Mouse (Mus musculus) Muller cell, postnatal 12 days (primary cell): Measurements from ENCODE around the gene Slc39a11.

Experiments
- DNase-seq: peaks from one replicate; pipeline ENCODE4 v3.0.0-alpha.2; 2015; ENCODE audit errors: inconsistent ontology term

Slc39a11 gene

DNA sequence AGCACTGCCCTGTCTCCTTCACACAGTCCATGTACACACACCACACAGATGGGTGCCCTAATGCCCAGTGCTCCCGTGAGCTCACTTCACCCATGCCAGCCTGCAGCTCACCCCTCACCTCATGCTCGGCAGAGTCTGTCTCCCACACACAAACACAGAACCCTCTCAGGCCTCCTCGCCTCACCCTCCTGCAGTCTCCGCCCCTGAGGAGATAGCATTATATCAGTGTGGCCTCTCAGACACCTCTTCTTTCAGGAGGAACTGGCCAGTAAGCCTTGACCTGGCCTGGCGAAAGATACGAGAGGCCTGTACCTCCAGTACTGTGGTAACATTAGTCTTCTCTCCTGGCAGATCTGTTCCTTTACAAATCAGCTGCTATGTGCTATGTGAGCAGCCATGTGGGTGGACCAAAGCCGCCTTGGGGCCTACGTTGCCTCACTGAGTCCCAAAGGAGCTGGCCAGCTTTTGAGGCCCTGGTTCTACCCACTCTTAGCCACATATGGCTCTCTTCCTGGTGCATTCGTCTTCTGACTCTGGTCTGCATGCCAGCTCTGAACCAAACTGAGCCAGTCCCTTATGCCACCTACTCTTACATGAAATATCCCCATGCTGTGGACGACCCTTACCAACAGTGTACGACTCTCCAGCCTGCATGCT, 138.8 kb downstream of the Slc39a11 start:
- DNase-seq = no peak

DNA sequence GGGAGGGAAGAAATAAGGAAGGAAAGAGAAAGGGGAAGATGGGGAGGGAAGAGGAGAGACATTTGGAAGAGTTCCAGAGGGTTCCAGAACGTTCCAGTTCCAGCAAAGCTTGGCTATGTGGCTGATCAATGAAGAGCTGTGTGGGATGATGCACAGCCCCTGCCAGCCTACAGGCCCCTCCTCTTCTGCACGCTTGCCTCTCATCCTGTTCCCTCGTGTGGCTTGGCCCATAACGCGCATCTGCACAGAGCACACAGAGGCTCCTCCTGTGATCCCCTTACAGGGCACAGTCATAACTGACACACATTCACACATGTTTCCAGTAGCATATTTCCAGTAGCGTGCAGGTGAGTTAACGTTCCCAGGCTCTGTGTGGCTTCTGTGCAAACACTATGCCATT, 139.6 kb downstream of the Slc39a11 start:
- no peak for DNase-seq

DNA sequence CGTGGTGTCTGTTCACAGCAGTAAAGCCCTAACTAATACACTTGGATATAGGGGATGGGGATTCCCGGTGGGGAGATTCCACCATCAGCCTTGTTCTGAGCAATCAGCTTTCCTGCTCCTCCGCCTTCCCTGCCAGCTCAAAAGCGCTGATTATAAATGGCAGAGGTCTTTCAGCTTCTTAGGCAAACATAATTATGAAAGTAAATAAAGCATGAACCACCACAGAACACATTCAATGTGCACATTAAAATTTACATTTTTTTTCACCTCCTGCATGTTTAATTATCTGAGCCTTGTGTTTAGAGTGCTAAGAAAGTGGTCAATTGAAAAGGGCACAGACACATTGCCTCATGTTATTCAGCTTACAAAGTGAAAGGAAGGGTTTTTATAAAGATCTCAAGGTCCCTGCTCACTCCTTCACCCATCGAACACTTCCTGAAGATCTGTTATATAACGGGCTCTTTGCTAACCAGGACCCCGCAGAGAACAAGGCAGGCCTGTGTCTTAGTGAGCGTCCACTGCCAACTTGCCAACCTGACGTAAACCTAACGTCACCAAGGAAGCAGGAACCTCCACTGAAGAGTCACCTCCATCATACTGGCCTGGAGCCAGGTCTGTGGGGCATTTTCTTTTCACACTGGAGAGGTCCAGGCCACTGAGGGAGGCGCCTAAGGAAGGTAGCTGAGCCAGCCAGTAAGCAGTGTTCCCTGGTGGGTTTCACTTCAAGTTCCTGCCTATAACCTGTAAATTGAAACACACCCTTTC, 142.0 kb downstream of the Slc39a11 start:
- DNase-seq = peak; percentile 46

DNA sequence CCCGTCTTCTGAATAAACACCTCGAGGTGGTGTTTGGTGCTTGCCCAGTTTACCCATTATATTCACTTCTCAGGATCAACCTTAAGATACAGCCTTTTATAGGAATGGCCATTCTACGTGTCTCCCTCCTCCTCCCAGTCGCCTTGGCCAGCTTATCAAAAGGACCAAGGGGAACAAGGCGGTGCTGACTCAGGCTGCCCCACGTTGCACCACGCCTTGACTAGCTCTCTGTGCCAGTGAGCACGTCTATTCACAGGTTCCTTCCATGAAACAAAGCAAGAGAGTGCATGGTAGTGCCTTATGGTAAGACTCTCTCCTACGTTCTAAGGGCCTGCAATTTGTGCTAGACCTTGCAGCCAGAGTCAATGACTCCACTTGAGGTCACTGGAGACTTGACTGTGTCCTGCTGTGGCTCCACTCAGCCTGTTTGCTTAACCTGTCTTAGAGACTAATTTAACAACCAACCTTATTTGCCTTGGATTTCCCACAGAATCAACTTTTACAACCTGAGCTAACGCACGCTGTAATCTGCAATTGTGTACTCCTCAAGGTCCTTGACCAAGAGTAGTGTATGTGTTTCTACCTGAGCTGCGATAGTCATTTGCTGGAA, 144.2 kb downstream of the Slc39a11 start:
- no peak for DNase-seq

DNA sequence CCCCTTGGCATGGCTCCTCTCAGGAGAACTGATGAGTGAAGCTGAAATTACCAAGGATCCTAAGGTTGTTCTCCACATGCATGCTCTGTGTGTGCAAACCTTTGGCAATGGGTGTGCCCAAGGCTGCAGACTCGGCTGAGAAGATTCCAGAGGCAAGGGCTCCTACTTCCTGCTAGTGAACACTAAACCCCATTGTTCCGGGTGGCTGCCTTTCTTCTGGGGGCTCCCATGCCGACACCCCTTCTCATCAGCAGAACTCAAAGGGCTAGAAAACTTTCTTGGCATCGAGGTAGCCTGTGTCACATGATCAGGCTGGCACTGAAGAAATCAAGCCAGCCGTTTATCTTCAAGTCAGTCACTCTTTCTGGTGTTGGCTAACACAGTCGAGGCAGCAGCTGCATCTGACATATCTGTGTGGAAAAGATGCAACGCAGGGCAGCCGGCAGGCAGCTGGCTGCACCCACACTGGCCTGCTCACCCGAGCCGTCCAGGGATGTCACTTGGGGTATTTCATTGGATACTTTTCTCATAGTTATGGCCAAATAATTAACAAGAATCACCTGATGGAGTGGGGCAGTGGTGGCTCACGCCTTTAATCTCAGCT, 145.3 kb downstream of the Slc39a11 start:
- DNase-seq = no peak

DNA sequence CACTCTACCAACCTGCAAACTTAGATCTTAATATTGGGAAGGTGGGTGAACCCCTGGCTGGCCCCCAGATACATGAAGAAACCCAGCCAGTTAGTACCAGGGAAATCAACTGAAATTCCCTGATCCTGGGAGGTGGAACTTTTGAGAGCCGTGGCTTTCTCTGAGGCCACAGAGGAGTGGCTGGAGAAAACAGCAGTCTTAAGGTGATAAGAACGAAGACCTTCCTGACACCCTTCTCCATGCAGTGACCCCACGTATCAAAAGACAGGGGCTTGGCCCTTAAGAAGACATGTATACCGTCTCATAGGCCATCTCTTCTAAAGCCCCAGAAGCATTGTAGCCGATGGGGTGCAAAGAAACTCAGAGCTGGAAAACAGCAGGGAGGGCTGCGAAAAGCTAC, 146.9 kb downstream of the Slc39a11 start:
- DNase-seq = no peak

DNA sequence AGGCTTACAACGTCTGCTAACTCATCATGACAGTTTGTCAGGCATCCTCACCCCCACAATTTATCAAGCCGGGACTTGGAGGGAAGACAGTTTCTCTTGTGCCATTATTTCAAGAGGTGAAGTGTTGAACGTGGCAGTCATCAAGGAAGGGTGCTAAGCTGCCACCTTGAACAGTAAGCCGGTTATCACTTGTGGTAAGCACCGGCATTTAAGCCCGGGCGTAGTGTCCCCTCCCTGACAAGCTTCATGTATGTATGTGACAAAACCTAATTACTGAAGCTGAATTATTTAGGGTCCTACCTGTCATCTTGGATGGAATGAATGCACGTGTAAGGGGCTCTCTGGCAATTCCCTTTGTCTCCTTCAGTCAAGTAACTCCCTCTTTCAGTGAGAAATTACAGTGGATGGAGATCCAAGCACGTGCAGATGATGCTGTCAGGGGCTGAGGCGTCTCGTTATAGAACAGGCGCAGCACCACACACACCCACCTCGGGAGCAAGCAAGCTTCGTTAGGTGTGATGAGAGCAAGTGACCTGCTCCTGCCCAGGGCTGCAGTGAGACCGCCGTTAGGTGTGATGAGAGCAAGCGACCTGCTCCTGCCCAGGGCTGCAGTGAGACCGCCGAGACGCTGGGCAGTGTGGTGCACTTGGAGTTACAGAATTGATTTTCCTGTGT, 149.1 kb downstream of the Slc39a11 start:
- no peak for DNase-seq

DNA sequence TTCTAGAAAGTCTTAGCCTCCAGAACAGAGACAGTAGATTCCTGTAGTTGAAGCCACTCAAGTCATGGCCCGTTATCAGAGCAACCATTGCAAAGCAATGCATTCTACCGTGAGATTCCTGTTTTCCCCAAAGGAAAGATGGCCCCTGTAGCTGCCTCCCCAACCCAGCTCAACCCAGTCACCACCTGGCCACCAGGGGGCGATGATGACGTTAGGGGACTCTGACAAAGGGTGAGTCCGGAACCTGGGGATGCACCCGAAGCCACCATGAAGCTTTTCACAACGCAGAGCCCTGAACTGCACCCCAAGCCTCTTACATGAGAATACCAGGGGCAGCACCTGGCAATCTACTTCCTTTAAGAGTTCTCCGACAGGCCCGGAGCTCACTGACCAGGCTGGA, 151.0 kb downstream of the Slc39a11 start:
- DNase-seq = peak; percentile 12

DNA sequence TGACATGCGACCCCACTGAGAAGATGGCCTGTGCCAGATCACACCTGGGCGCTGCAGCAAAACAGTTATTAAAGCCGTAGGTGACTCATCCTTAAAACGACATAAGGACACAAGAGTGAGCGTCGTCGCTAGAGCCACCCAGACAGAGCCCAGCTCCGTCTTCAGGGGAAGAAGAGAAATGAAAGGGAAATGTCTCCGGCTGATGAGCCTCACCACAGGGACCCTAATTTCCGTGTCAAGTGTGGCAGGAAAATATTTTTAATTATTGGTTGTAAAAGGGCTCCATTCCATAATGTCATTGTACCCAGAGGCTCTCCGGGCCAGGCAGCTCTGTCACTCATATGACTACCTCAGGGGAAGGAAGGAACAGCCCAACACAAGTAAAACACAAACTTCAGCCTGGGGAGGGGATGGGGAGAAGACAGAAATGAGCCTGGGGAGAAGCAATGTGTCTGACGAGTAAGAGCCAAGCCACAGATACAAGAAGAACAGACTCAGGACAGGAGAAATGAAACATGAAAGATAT, 155.8 kb downstream of the Slc39a11 start:
- no peak for DNase-seq

DNA sequence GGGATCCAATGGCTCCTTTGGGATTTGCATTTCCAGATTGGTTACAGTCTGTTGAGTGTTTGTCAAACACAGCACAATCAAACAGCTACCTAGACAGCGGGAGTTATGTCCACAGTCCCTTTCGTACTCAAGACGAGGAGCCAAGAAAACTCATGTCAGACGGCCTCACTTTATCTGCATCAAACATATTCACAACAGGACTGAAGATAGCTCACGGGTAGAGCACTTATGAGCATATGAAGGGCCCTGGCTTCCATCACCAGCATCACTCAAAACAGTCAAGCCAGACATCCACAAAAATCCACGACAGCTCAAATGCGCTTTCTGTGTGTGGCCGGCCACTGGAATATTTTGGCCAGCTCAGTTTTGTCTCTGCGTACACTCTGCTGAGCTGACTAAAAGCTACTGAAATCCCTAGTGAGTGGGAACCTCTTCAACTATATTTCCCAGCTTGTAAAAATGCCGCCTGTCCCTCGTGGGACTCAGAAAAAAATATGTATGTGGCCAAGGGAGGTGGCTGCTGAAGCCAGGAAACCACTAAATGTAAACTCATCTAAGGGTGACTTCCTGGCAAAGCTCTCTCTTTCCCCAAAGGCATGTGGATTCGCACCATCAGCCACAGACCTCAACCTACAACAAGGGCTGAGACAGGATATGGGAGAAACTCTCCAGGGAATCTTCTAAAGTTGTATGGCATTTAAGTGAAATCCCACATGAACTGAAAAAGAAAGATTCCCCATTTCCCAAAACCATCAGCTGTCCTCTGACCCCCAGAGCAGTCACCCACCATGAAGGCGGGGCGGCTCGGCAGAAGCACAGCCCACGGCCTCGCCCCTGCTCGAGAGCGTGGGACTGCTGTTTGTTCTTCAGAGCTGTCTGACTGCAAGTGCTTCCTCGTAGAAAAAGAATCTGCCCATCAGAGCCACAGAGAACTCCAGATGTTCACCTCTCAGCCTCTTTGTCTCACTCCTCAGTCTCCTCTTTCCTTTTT, 159.1 kb downstream of the Slc39a11 start:
- DNase-seq = no peak

DNA sequence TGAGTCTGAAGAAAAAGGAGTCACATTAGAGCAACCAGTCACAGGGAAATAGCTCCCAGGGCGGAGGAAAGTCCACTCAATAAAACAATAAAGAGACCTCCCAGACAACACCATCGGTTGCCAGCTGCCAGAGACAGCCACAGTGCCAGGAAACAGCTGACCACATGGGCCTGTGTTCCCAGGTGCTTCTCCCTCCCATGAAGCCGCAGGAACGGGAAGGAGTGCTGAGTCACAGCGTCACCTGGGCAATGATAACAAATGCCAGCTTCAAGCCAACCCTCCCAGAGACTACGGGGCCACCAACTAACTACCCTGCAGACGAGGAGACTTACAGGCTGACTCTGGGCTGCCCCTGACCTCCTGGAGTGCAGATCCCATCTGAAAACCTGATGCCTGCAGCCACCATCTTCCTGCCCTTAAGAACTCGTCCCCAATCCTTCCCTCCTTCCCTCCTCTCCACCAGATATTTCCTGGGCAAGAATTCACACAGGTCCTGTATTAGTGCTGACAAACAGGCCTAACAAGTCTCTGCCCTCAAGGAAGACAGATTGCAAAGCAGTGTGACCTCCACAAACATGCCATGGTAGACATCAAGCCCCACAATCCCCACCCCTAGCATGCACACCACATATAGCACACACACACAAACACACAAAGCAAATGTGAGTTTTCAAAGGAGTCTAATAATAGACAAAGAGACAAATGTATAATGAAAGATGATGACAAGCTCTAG, 162.1 kb downstream of the Slc39a11 start:
- no peak for DNase-seq

DNA sequence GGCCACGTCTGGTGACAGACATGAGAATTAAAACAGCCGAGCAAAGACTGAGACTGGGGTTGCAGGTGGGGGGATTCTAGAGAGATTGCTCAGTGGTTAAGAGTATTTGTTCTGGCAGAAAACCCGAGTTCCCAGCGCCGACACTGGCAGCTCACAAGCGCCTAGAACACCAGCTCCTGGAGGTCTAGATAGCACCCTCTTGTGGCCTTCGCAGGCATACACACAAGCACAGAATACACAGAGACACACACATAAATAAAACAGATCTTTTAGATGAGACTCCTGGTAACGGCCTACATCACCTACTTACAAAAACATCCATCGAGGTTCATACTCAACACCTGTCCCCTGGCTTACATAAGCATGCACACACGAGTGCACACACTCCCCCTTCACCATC, 165.8 kb downstream of the Slc39a11 start:
- DNase-seq = no peak

DNA sequence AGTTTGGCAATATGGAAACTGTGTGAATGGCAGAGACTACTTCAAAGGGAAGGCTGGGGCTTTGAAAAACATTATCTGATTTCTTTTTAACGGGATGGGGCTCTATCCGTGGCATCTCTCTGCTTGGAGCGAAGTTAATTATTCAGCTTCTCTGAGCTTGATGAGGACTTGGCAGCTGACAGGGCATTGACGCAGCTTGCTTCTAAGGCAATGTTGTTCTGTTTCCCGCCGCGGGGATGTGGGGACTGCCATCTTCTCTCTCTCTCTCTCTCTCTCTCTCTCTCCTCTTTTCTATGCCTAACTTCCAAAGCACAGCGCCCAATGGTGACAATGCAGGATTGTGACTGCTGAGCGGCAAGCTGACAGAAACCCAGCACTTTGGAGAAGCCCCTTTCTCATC, 172.3 kb downstream of the Slc39a11 start:
- peak; percentile 7 for DNase-seq

DNA sequence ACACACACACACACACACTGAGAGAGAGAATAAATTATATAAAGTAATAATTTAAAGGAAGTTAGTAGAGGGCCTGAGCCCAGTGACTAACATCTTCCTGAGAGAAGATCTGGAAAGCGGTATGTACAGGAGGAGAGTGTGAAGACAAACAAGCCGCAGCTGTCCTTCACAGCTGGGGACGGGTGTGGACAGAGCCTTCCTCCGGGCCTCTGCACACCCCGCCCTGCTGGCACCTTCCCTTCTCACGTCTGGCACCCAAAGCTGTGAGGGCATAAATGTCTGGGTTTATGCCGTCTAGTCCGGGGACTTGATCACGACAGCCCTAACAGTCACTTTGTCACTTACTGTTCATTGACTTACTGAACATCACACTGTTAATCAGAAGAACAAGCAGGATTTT, 173.2 kb downstream of the Slc39a11 start:
- no peak for DNase-seq

DNA sequence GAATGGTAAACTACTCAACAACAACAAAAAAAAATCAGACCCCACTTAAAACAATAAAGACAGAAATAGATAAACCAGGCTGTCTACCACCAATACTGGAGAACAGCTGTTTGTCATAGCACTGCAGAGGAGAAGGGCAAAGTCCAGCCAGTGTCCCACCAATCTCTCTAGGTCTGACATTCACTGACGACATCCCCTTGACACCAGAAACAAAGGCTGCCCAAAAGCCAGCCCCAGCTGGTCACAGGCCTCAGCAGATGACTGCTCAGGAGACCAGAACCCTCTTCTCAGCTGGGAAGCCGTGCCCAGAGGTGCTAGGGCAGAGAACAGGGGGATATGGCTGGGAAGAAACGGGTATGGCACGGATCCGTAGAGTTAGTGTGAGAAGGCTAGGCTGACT, 174.4 kb downstream of the Slc39a11 start:
- no peak for DNase-seq

DNA sequence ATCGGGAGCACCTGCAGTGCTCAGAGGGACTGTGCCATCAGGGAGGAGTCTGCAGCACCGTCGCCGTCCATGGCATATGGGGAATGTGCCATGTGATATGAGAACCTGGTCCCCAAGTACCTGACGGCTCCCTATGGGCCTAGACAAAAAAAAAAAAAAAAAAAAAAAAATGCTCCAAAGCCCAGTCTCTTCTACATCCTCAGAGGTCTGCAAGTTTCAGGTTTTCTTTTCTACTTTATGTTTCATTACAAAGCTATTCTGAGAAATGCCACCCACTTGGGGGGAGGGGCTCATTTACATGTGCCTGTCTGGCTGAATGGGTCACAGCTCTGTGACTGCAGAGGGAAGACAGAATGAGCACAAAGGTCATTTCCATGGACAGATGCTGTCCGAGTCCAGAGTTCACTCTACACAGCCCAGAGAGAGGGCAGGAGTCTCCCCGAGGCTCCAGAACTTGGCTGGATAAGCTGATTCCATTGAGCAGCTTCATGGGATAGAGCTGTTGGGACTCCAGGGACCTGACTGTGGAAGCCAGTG, 175.8 kb downstream of the Slc39a11 start:
- no peak for DNase-seq

DNA sequence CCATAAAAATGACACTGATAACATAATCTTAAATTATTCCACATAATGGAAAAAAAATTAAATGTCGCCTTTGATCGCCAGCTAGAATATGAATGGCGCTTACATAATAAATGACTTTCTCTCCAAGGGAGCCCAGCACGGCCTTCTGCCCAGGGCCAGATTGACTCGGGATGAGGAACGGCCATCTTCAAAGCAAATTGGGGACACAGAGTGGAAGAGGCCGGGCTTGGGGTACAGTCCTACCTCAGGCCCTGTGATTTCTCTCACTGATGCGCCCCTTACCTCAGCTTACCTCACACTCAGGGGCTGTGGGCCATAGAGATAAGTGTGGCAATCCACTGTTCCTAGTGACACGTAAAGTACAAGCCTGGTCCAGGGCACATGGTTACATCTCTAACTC, 177.9 kb downstream of the Slc39a11 start:
- DNase-seq = no peak

DNA sequence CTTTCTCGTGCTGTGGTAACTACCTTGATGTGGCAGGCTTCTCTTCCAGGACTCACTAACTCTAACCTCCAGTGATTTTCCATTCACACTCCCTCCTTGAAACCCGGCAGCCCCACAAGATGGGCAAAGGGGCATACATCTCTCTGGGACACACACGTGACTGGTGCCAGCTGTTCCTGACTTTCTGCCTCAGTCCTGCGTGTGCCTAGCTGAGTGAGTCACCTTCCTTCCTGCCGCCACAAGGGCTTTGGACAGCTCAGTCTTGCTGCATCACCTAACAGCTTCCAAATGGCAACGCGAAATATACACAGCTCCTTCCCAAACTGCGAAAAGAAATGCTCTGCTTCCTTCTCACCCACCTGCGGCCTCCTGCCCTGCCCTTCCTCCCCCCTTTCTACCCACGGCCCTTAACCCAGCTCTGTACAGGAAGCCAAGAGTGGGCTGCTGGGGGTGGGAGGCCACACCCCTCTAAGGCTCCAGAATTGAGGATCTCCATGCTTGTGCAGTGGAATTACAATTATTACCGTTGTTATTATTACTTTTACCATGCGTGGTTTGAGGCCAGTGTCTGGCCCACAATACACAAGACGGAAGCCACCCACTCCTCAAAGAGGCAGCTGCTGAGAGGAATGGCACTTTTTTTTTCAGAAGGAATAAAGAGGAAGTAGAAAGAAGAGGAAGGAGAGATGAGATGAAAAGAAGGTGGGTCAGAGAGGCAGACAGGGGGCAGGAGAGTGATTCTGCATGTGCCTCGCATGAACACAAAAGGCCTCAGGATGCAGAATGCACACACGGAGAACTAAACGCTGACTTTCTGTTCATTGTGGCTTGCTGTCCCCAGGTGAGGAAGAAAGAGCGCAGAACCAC, 179.7 kb downstream of the Slc39a11 start:
- DNase-seq = no peak

DNA sequence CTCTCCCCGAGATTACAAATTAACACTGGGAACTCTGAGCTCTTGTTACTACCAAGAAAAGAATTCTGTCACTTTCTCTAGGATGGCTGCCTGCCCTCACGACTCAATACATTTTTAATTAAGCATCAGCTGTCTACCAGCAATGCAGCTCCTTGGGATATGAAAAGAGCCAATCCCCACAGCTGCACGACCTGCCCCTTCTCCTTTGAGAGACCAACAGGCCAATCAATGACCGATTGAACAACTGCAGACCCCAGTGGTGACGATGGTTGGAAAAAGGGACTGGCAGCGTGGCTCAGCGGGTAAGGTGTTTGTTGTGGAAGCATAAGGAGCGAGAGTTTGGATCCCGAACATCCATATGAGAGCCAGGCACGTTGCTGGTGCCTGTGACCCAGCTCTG, 181.9 kb downstream of the Slc39a11 start:
- DNase-seq = no peak
